Mouse (Mus musculus): ENCODE results near the gene Sh2d3c. TPM values are rescaled to one million over a fixed set of nuclear protein-coding genes. Genes with fewer than 3 reads are reported as not detected.

Gene Sh2d3c
- 27.6 and 29.1 TPM in 2 replicates for polyA plus RNA-seq (2016; fragmentation: Nextera tagmentation; extraction: Ambion mirVana)

DNA sequence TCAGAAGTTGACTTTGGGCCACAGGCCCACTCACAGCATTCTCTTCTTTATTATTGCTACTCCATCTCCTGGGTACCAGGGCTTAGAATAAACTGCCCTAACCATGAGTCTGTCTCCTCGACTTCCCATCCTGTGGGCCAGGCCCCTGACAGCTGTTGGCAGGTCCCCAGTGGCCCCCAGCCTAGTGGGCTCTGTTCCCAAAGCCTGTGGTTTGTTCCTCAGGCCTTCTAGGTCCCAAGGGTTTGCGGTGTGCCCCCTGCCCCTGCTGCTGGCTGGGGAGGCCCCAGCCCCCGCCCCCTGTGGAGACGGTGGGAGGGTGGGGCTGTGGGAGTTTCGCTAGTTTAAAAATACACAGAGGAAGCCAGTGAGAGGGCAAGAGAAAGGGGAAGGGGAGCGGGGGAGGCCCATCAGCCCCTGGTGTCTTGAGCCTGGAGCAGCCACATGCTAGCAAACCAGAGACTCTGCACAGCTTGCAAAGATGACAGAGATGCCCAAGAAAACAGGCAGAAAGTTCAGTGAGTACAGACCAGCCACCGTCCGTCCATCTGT, at the start of gene Sh2d3c:
Gene Sh2d3c (plus strand): TSS at position 375 of the 549 bp plus-strand sequence.
- Histone ChIP-seq H3K4me1 (peaks cover 24% of the 10 kb centered on the region), H3K9me3 (no peaks in the 10 kb centered on the region), H3K36me3 (no peaks in the 10 kb centered on the region), H3K4me3 (no peak within 1 kb of the TSS), H3K4me2 (replicated peaks) (peak within 1 kb of the TSS; percentile 27), H3K27me3 (no peaks in the 10 kb centered on the region; the same call in 1 of the 2 replicates), H3K27ac (peak within 1 kb of the TSS; percentile 51), H3K9ac (peak within 1 kb of the TSS; percentile 33; the same call in 1 of the 2 replicates)
- ATAC-seq (ENCODE audit: insufficient number of reproducible peaks, insufficient read depth, low FRiP score, low TSS enrichment): 0 out of 2 replicates have a peak, but pooled peaks have one; percentile 12
- WGBS: 40% methylated on average over 8 of the region's 8 CpGs

DNA sequence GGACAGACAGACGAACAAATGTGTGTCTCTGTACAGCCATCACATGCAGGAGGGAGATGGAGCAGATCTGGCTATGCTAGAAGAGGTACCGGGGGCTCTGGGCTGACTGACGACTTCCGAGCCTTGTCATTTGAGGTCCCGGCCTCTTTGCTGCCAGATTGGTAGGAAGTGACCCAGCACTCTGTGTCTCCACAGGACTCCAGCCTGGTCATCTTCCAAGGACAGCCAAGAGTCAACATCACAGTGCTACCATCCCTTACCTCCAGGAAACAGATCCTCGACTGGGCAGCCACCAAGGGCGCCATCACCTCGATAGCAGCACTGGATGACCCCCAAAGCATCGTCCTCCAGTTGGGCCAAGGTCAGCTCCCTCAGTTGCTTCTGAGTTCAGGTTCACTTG, 49.7 kb upstream of the Sh2d3c start:
- H3K4me2 ChIP-seq (replicated peaks): no peak overlapping the region
- no peaks in the 10 kb centered on the region for H3K36me3 ChIP-seq
- H3K27ac ChIP-seq: no peak overlapping the region
- 86% methylated on average over 9 of the region's 9 CpGs for WGBS
- no peak overlapping the region for H3K4me3 ChIP-seq
- H3K4me1 ChIP-seq: no peaks in the 10 kb centered on the region
- H3K27me3 ChIP-seq: no peaks in the 10 kb centered on the region
- H3K9me3 ChIP-seq: no peaks in the 10 kb centered on the region
- ATAC-seq (ENCODE audit: insufficient number of reproducible peaks, insufficient read depth, low FRiP score, low TSS enrichment): no peak
- H3K9ac ChIP-seq: no peak overlapping the region

DNA sequence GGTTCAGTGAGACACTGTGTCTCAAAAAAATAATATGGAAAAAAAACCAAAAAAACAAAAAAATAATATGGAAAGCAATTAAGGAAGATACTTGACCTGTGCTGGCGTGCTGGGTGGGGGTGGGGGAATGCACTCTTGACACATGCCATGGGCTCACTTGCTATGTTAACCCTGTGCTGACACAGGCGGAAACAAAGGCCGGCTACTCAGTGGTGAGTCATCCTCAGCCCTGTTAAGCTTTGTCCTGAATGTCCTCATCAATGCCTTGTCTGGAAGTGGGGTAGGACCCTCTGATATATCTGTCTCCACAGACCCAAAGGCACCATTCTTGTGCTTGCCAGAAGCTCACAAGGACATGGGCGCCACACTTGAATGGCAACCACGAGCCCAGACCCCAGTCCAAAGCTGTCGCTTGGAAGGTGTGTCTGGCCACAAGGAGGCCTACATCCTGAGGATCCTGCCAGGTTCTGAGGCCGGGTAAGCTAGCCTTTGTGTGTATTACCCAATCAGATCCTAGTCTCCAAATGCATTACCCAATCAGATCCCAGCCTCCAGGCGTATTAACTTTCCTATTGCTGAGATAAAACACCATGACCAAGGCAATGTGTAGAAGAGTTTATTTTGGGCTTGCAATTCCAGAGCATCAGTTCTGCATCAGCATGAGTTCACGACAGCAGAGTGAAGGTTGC, 48.8 kb upstream of the Sh2d3c start:
- Histone ChIP-seq H3K27ac (no peak overlapping the region), H3K4me1 (no peaks in the 10 kb centered on the region), H3K36me3 (no peaks in the 10 kb centered on the region), H3K4me2 (replicated peaks) (no peak overlapping the region), H3K9ac (no peak overlapping the region), H3K27me3 (no peaks in the 10 kb centered on the region), H3K4me3 (no peak overlapping the region), H3K9me3 (no peaks in the 10 kb centered on the region)
- 71% methylated on average over 9 of the region's 9 CpGs for WGBS
- ATAC-seq (ENCODE audit: insufficient number of reproducible peaks, insufficient read depth, low FRiP score, low TSS enrichment): no peak

DNA sequence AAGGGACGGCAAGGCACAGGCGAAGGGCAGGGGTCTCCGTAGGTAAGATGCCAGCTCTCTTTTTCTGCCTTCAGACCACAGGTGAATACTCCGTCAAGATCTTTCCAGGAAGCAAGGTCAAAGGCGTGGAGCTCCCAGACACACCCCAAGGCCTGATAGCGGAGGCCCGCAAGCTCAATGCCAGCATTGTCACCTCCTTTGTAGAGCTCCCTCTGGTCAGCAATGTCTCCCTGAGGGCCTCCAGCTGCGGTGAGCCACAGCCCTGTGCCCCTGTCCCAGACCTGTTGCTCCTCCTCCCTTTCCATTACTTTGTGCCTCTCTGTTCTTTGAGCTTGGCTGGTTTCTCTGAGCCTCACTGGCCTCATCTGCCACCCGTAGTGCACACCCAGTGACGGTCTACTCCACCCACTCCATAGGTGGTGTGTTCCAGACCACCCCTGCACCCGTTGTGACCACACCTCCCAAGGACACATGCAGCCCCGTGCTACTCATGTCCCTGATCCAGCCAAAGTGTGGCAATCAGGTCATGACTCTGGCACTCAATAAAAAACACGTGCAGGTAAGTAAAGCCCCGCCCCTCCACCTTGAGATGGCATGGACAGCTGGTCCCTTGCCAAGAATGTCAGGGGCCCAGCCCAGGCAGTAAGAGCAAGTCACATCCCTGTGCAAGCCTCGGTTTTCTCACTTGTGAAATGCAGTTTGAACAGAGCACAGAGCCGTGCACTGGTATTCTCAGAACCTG, 47.5 kb upstream of the Sh2d3c start:
- no peak overlapping the region for H3K27ac ChIP-seq
- WGBS: 79% methylated on average over 16 of the region's 16 CpGs
- H3K4me3 ChIP-seq: no peak overlapping the region
- H3K9me3 ChIP-seq: no peaks in the 10 kb centered on the region
- H3K4me1 ChIP-seq: no peaks in the 10 kb centered on the region
- no peak overlapping the region for H3K4me2 ChIP-seq (replicated peaks)
- H3K9ac ChIP-seq: no peak overlapping the region
- no peaks in the 10 kb centered on the region for H3K36me3 ChIP-seq
- H3K27me3 ChIP-seq: no peaks in the 10 kb centered on the region
- no peak for ATAC-seq (ENCODE audit: insufficient number of reproducible peaks, insufficient read depth, low FRiP score, low TSS enrichment)

DNA sequence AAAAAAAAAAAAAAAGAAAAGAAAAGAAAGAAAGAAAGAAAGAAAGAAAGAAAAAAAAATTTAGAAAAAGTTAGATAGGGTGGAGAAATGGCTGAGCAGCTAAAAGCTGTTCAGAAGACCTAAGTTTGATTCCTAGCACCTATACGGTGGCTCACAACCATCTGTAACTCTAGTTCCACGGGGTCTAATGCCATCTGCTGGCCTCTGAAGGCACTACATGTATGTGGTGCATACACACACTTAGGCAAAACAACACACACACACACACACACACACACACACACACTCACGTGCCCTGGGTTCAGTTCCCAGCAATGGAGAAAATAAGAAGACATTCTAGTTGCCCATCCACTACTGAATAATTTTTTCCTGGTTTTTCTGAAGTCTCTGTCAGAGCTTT, 44.0 kb upstream of the Sh2d3c start:
- H3K9ac ChIP-seq: no peak overlapping the region
- ATAC-seq (ENCODE audit: insufficient number of reproducible peaks, insufficient read depth, low FRiP score, low TSS enrichment): no peak
- 87% methylated on average over 3 of the region's 3 CpGs for WGBS

DNA sequence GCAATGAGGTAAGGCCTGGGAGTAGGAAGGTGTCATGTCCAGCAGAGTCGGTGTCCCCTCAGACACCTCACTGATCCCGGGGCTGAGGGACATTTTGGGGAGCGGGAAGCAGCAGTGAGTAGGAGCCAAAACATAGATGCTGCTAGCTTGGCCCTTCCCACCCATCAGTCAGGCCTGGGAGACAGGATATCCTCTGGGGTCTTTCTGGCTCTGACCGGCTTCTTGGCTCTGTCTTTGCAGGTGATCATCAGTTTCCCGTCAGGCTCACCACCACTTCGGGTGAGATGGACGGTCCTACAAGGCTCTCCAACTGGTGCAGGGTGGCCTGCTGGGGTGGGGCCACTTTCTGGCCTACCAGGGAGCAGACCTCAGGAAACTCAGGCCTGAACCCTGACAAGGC, 43.2 kb upstream of the Sh2d3c start:
- no peaks in the 10 kb centered on the region for H3K9me3 ChIP-seq
- no peak overlapping the region for H3K9ac ChIP-seq
- ATAC-seq (ENCODE audit: insufficient number of reproducible peaks, insufficient read depth, low FRiP score, low TSS enrichment): no peak
- H3K4me3 ChIP-seq: no peak overlapping the region
- H3K27me3 ChIP-seq: no peaks in the 10 kb centered on the region
- H3K4me2 ChIP-seq (replicated peaks): no peak overlapping the region
- no peak overlapping the region for H3K27ac ChIP-seq
- peaks cover 5% of the 10 kb centered on the region for H3K36me3 ChIP-seq
- peaks cover 19% of the 10 kb centered on the region for H3K4me1 ChIP-seq
- 92% methylated on average over 7 of the region's 7 CpGs for WGBS

More for the DNA sequence above, 44.0 kb upstream of the Sh2d3c start:
- Histone ChIP-seq H3K27me3 (no peaks in the 10 kb centered on the region), H3K4me3 (no peak overlapping the region), H3K36me3 (no peaks in the 10 kb centered on the region), H3K4me2 (replicated peaks) (no peak overlapping the region), H3K9me3 (no peaks in the 10 kb centered on the region), H3K4me1 (peaks cover 16% of the 10 kb centered on the region), H3K27ac (no peak overlapping the region)

DNA sequence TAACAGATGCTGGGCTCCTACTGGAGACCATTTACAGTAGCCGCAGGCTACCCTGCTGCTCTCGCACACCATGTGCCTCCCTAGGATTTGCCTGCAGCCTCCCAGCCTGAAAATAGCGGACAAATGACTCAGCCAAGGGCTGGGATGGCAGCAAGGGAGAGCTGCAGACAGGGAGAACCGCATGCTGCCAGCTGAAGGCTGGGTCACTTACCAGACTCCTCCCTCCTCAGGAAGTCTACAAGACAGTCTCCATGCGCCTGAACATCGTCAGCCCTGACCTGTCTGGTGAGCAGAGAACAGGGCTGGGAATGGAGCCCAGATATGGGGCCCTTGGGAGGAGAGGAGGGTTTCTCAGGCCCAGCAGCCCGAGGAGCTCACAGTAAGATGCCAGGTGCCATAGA, 40.8 kb upstream of the Sh2d3c start:
- H3K27me3 ChIP-seq: no peaks in the 10 kb centered on the region
- H3K27ac ChIP-seq: peak overlapping the region; percentile 55; the same call in 1 of the 2 replicates
- H3K4me2 ChIP-seq (replicated peaks): no peak overlapping the region
- H3K4me3 ChIP-seq: no peak overlapping the region
- H3K4me1 ChIP-seq: peaks cover 19% of the 10 kb centered on the region
- H3K9me3 ChIP-seq: no peaks in the 10 kb centered on the region
- peaks cover 29% of the 10 kb centered on the region for H3K36me3 ChIP-seq
- 50% methylated on average over 7 of the region's 7 CpGs for WGBS
- no peak overlapping the region for H3K9ac ChIP-seq
- ATAC-seq (ENCODE audit: insufficient number of reproducible peaks, insufficient read depth, low FRiP score, low TSS enrichment): no peak

DNA sequence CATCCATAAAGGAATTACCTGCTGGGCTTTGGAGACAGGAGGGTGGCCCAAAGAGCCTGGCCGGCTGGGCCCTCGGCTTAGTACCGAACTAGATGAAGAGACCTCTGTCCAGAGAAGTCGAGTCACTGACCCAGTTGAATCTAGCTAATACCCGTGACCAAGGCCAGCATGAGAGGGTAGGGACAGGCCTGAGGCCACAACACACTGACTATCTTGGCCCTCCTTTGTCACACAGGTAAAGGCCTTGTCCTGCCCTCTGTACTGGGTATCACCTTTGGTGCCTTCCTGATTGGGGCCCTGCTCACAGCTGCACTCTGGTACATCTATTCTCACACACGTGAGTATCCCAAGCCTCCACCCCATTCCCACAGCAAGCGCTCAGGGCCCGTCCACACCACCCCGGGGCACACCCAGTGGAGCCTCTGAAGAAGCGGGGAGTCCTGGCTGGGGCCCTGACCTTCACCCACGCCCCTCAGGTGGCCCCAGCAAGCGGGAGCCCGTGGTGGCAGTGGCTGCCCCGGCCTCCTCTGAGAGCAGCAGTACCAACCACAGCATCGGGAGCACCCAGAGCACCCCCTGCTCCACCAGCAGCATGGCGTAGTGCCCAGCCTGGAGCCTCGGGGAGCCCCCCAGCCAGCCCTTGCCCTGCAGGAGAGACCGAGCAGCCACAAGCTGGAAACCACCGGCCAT, 39.7 kb upstream of the Sh2d3c start:
- Histone ChIP-seq H3K9me3 (no peaks in the 10 kb centered on the region), H3K4me1 (peaks cover 19% of the 10 kb centered on the region), H3K27me3 (no peaks in the 10 kb centered on the region), H3K9ac (no peak overlapping the region), H3K4me3 (no peak overlapping the region), H3K36me3 (peaks cover 40% of the 10 kb centered on the region), H3K4me2 (replicated peaks) (no peak overlapping the region), H3K27ac (0 out of 2 replicates have a peak overlapping the region, but pooled peaks have one; percentile 55)
- 85% methylated on average over 19 of the region's 19 CpGs for WGBS
- ATAC-seq (ENCODE audit: insufficient number of reproducible peaks, insufficient read depth, low FRiP score, low TSS enrichment): no peak

DNA sequence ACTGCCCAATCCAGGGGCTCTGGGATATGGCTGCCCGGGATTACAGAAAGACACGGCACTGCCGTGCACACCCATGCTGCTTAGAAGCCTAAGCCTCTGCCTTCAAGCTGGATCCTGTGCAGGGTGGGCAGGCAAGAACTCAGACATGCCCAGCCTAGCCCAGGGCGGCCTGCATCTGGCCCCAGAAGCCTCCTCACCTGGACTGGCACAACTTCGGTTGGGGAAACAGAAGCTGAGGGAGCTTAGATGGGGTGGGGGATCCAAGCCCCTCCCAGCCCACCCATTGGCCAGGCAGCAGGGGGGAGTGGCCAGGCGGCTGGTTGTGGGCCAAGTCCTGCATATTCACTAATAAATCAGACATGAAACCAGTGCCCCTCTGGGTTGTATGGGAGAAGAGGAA, 39.1 kb upstream of the Sh2d3c start:
- Histone ChIP-seq H3K36me3 (peaks cover 46% of the 10 kb centered on the region), H3K27ac (no peak overlapping the region)
- ATAC-seq (ENCODE audit: insufficient number of reproducible peaks, insufficient read depth, low FRiP score, low TSS enrichment): no peak

DNA sequence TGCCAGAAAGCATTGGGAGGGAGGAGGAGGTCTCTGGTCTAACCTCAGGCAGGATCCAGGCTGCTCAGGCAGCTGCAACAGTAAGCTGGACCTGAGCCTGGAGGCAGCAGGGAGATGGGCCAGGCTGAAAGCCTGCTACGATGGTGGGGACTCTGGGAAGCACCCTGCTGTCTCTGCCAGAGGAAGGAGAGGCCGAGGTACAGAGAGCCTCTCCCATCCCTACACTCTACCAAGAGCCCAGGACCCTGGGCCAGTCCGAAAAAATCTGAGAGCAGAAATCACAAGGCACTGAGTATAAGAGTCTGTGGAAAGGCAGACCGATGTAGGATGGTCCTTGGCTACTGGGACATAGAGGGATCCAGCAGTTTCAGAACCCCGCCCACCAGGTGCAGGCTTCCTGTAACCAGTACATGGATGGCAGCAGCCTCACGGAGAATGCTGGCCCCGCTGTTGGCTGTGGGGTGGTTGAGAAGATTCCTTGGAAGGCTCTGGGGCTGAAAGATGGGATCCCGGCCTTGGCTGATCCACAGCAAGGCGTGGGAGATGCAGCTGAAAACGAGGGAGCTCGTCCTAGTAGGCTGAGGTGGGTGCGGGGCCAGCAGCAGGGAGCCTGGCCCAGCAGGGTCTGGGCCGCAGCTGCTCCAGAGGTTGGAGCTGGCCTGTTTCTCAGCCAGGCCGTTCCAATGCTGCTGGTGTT, 38.0 kb upstream of the Sh2d3c start:
- Histone ChIP-seq H3K9ac (no peak overlapping the region), H3K4me1 (peaks cover 19% of the 10 kb centered on the region), H3K36me3 (peaks cover 57% of the 10 kb centered on the region), H3K4me2 (replicated peaks) (no peak overlapping the region), H3K27ac (no peak overlapping the region), H3K9me3 (no peaks in the 10 kb centered on the region), H3K27me3 (no peaks in the 10 kb centered on the region), H3K4me3 (no peak overlapping the region)
- 78% methylated on average over 14 of the region's 14 CpGs for WGBS
- no peak for ATAC-seq (ENCODE audit: insufficient number of reproducible peaks, insufficient read depth, low FRiP score, low TSS enrichment)

More for the DNA sequence above, 39.1 kb upstream of the Sh2d3c start:
- Histone ChIP-seq H3K4me3 (no peak overlapping the region), H3K27me3 (no peaks in the 10 kb centered on the region), H3K9ac (no peak overlapping the region), H3K4me1 (peaks cover 19% of the 10 kb centered on the region), H3K9me3 (no peaks in the 10 kb centered on the region), H3K4me2 (replicated peaks) (no peak overlapping the region)
- 58% methylated on average over 6 of the region's 6 CpGs for WGBS

DNA sequence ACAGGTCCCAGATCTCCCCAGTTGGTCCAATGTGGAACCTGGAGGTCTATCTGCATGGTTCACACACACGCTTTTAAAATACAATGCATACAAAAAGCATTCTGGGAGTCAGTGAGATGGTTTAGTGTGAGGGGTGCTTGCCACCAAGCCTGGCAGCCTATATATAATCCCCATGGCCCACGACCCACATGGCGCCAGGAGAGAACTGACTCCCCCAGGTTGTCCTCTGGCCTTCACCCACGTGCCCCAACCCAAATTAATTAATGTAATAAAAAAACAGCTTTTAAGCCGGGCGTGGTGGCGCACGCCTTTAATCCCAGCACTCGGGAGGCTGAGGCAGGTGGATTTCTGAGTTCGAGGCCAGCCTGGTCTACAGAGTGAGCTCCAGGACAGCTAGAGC, 37.2 kb upstream of the Sh2d3c start:
- 87% methylated on average over 10 of the region's 10 CpGs for WGBS
- no peak overlapping the region for H3K4me2 ChIP-seq (replicated peaks)

More for the DNA sequence above, 37.2 kb upstream of the Sh2d3c start:
- H3K36me3 ChIP-seq: peaks cover 59% of the 10 kb centered on the region
- peaks cover 19% of the 10 kb centered on the region for H3K4me1 ChIP-seq
- H3K27ac ChIP-seq: no peak overlapping the region
- no peaks in the 10 kb centered on the region for H3K9me3 ChIP-seq
- H3K27me3 ChIP-seq: no peaks in the 10 kb centered on the region
- no peak for ATAC-seq (ENCODE audit: insufficient number of reproducible peaks, insufficient read depth, low FRiP score, low TSS enrichment)
- no peak overlapping the region for H3K9ac ChIP-seq
- H3K4me3 ChIP-seq: no peak overlapping the region

Data from embryonic facial prominence, embryonic 12.5 days (tissue).